Mouse (Mus musculus): ENCODE measurements around the gene Stx5a. TPM values are rescaled to one million over a fixed set of nuclear protein-coding genes. Genes with fewer than 3 reads are reported as not detected.

The Stx5a gene
- polyA plus RNA-seq, 1 experiment = 65.9 TPM

- no peak for TF ChIP-seq CTCF (IDR thresholded peaks at IDR 0.05; ENCODE audit: extremely low read depth, insufficient read length, insufficient replicate concordance, low read depth, low read length)
- TF ChIP-seq POLR2A (IDR thresholded peaks at IDR 0.05; ENCODE audit: low read depth, low read length) = peak; percentile 32
- H3K4me3 ChIP-seq (ENCODE audit: low read depth, low read length) = peak within 1 kb of the TSS; percentile 69
- under 1% methylated on average over 32 of the region's 32 CpGs for WGBS
- H3K27me3 ChIP-seq (ENCODE audit: control insufficient read depth, insufficient read depth, low read length) = no peaks in the 10 kb centered on the region
- H3K27ac ChIP-seq (ENCODE audit: insufficient read depth, low read depth, low read length) = 0 out of 2 replicates have a peak within 1 kb of the TSS, but pooled peaks have one; percentile 15
- peaks cover 13% of the 10 kb centered on the region for H3K36me3 ChIP-seq (ENCODE audit: control insufficient read depth, insufficient read depth, low read length)
- H3K4me1 ChIP-seq (ENCODE audit: control insufficient read depth, insufficient read depth, insufficient read length, low read length) = no peaks in the 10 kb centered on the region
Measured at GRCm38 (mm10) chr19:8735389-8736159, 5.6 kb upstream of the Stx5a start, which contains the start of gene Wdr74. Gene Wdr74, plus strand, starts transcription at chr19:8735827.

- no peaks in the 10 kb centered on the region for H3K4me1 ChIP-seq (ENCODE audit: control insufficient read depth, insufficient read depth, insufficient read length, low read length)
- TF ChIP-seq CTCF (IDR thresholded peaks at IDR 0.05; ENCODE audit: extremely low read depth, insufficient read length, insufficient replicate concordance, low read depth, low read length) (no peak), POLR2A (IDR thresholded peaks at IDR 0.05; ENCODE audit: low read depth, low read length) (no peak)
- 2% methylated on average over 11 of the region's 11 CpGs for WGBS
Measured at GRCm38 (mm10) chr19:8736160-8736467, 5.1 kb upstream of the Stx5a start.

GRCm38 (mm10) chr19:8738911-8739310, 2.3 kb upstream of the Stx5a start:
- no peak for TF ChIP-seq CTCF (IDR thresholded peaks at IDR 0.05; ENCODE audit: extremely low read depth, insufficient read length, insufficient replicate concordance, low read depth, low read length)
- peaks cover 21% of the 10 kb centered on the region for H3K36me3 ChIP-seq (ENCODE audit: control insufficient read depth, insufficient read depth, low read length)
- WGBS = 92% methylated on average over 7 of the region's 7 CpGs
- no peak overlapping the region for H3K4me3 ChIP-seq (ENCODE audit: low read depth, low read length)
- H3K4me1 ChIP-seq (ENCODE audit: control insufficient read depth, insufficient read depth, insufficient read length, low read length) = peaks cover 5% of the 10 kb centered on the region
- no peak overlapping the region for H3K27ac ChIP-seq (ENCODE audit: insufficient read depth, low read depth, low read length)
- H3K27me3 ChIP-seq (ENCODE audit: control insufficient read depth, insufficient read depth, low read length) = no peaks in the 10 kb centered on the region

More at GRCm38 (mm10) chr19:8736160-8736467, 5.1 kb upstream of the Stx5a start:
- peaks cover 13% of the 10 kb centered on the region for H3K36me3 ChIP-seq (ENCODE audit: control insufficient read depth, insufficient read depth, low read length)
- no peaks in the 10 kb centered on the region for H3K27me3 ChIP-seq (ENCODE audit: control insufficient read depth, insufficient read depth, low read length)
- H3K4me3 ChIP-seq (ENCODE audit: low read depth, low read length) = peak overlapping the region; percentile 69
- no peak overlapping the region for H3K27ac ChIP-seq (ENCODE audit: insufficient read depth, low read depth, low read length)

- Histone ChIP-seq H3K27ac (ENCODE audit: insufficient read depth, low read depth, low read length) (no peak overlapping the region), H3K4me1 (ENCODE audit: control insufficient read depth, insufficient read depth, insufficient read length, low read length) (peaks cover 5% of the 10 kb centered on the region), H3K4me3 (ENCODE audit: low read depth, low read length) (no peak overlapping the region), H3K27me3 (ENCODE audit: control insufficient read depth, insufficient read depth, low read length) (no peaks in the 10 kb centered on the region), H3K36me3 (ENCODE audit: control insufficient read depth, insufficient read depth, low read length) (peaks cover 21% of the 10 kb centered on the region)
- 93% methylated on average over 6 of the region's 6 CpGs for WGBS
- TF ChIP-seq POLR2A (IDR thresholded peaks at IDR 0.05; ENCODE audit: low read depth, low read length) (no peak), CTCF (IDR thresholded peaks at IDR 0.05; ENCODE audit: extremely low read depth, insufficient read length, insufficient replicate concordance, low read depth, low read length) (no peak)
Measured at GRCm38 (mm10) chr19:8739646-8740045, 1.6 kb upstream of the Stx5a start.

GRCm38 (mm10) chr19:8740603-8741002, 610 bp upstream of the Stx5a start, which contains the start of gene 1700092M07Rik:
Gene 1700092M07Rik, plus strand, starts transcription at chr19:8740718.
- Histone ChIP-seq H3K27me3 (ENCODE audit: control insufficient read depth, insufficient read depth, low read length) (no peaks in the 10 kb centered on the region), H3K36me3 (ENCODE audit: control insufficient read depth, insufficient read depth, low read length) (peaks cover 28% of the 10 kb centered on the region), H3K27ac (ENCODE audit: insufficient read depth, low read depth, low read length) (peak within 1 kb of the TSS; percentile 96), H3K4me1 (ENCODE audit: control insufficient read depth, insufficient read depth, insufficient read length, low read length) (peaks cover 5% of the 10 kb centered on the region), H3K4me3 (ENCODE audit: low read depth, low read length) (peak within 1 kb of the TSS; percentile 69)
- TF ChIP-seq CTCF (IDR thresholded peaks at IDR 0.05; ENCODE audit: extremely low read depth, insufficient read length, insufficient replicate concordance, low read depth, low read length) (no peak), POLR2A (IDR thresholded peaks at IDR 0.05; ENCODE audit: low read depth, low read length) (no peak)
- WGBS = 60% methylated on average over 14 of the region's 14 CpGs

GRCm38 (mm10) chr19:8742176-8742575, 963 bp downstream of the Stx5a start:
- H3K36me3 ChIP-seq (ENCODE audit: control insufficient read depth, insufficient read depth, low read length) = peaks cover 37% of the 10 kb centered on the region
- H3K4me1 ChIP-seq (ENCODE audit: control insufficient read depth, insufficient read depth, insufficient read length, low read length) = peaks cover 5% of the 10 kb centered on the region
- no peaks in the 10 kb centered on the region for H3K27me3 ChIP-seq (ENCODE audit: control insufficient read depth, insufficient read depth, low read length)
- WGBS = 5% methylated on average over 14 of the region's 14 CpGs
- peak overlapping the region; percentile 69 for H3K4me3 ChIP-seq (ENCODE audit: low read depth, low read length)
- H3K27ac ChIP-seq (ENCODE audit: insufficient read depth, low read depth, low read length) = peak overlapping the region; percentile 67
- TF ChIP-seq POLR2A (IDR thresholded peaks at IDR 0.05; ENCODE audit: low read depth, low read length) = no peak
- TF ChIP-seq CTCF (IDR thresholded peaks at IDR 0.05; ENCODE audit: extremely low read depth, insufficient read length, insufficient replicate concordance, low read depth, low read length) = no peak

- 92% methylated on average over 1 of the region's 1 CpGs for WGBS
- TF ChIP-seq CTCF (IDR thresholded peaks at IDR 0.05; ENCODE audit: extremely low read depth, insufficient read length, insufficient replicate concordance, low read depth, low read length) (no peak), POLR2A (IDR thresholded peaks at IDR 0.05; ENCODE audit: low read depth, low read length) (no peak)
- H3K36me3 ChIP-seq (ENCODE audit: control insufficient read depth, insufficient read depth, low read length) = peaks cover 56% of the 10 kb centered on the region
- no peak overlapping the region for H3K27ac ChIP-seq (ENCODE audit: insufficient read depth, low read depth, low read length)
- no peak overlapping the region for H3K4me3 ChIP-seq (ENCODE audit: low read depth, low read length)
- H3K4me1 ChIP-seq (ENCODE audit: control insufficient read depth, insufficient read depth, insufficient read length, low read length) = peaks cover 5% of the 10 kb centered on the region
- H3K27me3 ChIP-seq (ENCODE audit: control insufficient read depth, insufficient read depth, low read length) = no peaks in the 10 kb centered on the region
Measured at GRCm38 (mm10) chr19:8745382-8745781, 4.2 kb downstream of the Stx5a start.

All from small intestine, adult 2 months (tissue).